Mouse (Mus musculus) hematopoietic stem cell, adult 5-6 weeks (primary cell): ENCODE data around the gene Gm21762. TPM values are rescaled to one million over a fixed set of nuclear protein-coding genes. Genes with fewer than 3 reads are reported as not detected.

Source experiments
- total RNA-seq: library from RNA; stranded (forward); fragments of 172-1452, 232-1000 nt; gene quantifications from 2 replicates; pipeline ENCODE4 v1.2.3, GENCODE M21; 2017

The Gm21762 gene
- total RNA-seq, 1 experiment from 2014 or later: 2.6 TPM

Other genes starting within 250 kb of the Gm21762 start
- gene Gm36079, start 188.9 kb downstream of the Gm21762 start, total RNA-seq: not detected in 2 replicates
- gene Gm21188, start 163.8 kb downstream of the Gm21762 start, total RNA-seq: 3.9 and 8.6 TPM in 2 replicates
- not detected in 2 replicates for gene Gm20767, start 75.7 kb downstream of the Gm21762 start, total RNA-seq
- not detected in 2 replicates for gene Gm21818, start 43.5 kb downstream of the Gm21762 start, total RNA-seq
- gene Gm21731, start 23.2 kb upstream of the Gm21762 start, total RNA-seq: not detected in 2 replicates
- not detected in 2 replicates for gene AF067061, start 47.2 kb upstream of the Gm21762 start, total RNA-seq
- 9.1 and 26.5 TPM in 2 replicates for gene BC147527, start 84.4 kb upstream of the Gm21762 start, total RNA-seq
- not detected in 2 replicates for gene Tcstv3, start 100.9 kb upstream of the Gm21762 start, total RNA-seq